Mouse (Mus musculus): ENCODE results near the gene Akap13. TPM values are rescaled to one million over a fixed set of nuclear protein-coding genes. Genes with fewer than 3 reads are reported as not detected.

The Akap13 gene
- polyA plus RNA-seq, 1 experiment from 2014 or later: 25.7 TPM

DNA sequence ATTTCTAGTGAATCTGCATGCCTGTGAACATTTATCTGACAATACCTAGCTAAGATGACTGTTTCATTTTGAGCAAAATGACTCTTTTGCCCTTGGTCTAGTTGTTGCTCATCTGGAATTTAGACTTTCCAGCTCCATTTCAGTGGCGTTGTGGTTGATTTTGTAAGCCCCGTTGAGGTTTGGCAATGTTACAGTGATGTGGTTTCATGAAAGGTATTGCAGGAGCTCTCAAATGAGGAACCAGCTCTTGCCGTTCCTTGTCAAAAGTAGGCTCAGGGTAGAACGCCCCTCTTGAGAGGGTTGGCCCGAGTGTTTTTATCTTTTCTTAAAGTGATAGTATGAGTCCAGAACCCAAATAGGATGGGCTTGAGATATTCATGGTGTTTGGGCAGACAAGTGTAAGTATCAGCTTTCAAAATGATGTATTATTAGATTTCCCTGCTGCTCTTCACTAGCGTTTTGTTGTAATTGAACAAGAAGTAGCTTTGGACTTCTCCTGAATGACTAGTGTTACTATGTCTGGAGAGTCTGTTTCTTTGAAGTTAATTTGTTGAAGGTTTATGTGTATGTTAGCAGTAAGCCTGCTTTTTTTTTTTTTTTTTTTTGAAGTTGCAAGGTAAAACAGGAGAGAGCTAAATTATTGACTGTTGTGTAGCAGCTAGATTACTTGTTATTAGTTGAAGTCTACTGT is 140.9 kb downstream of the Akap13 start:
- peak overlapping the region; percentile 73 for H3K27ac ChIP-seq (ENCODE audit: low read depth)
- H3K36me3 ChIP-seq (replicated peaks; ENCODE audit: insufficient read depth, low read length): no peaks in the 10 kb centered on the region; the same call in 1 of the 2 replicates
- WGBS (ENCODE audit: insufficient replicate concordance): 18% methylated on average over 6 of the region's 6 CpGs
- H3K9me3 ChIP-seq (ENCODE audit: low read length): no peaks in the 10 kb centered on the region
- TF ChIP-seq CTCF (IDR thresholded peaks at IDR 0.05; ENCODE audit: low read depth) (no peak), EP300 (IDR thresholded peaks at IDR 0.05; ENCODE audit: low read depth) (peak; percentile 50; the same call in 1 of the 2 replicates)
- H3K27me3 ChIP-seq (ENCODE audit: insufficient read depth, low read length): no peaks in the 10 kb centered on the region
- H3K4me2 ChIP-seq (ENCODE audit: low read depth, low read length): peak overlapping the region; percentile 30
- 0 out of 2 replicates have a peak overlapping the region, but pooled peaks have one; percentile 0 for H3K9ac ChIP-seq (replicated peaks)
- peak; percentile 71 for ATAC-seq
- peaks cover 20% of the 10 kb centered on the region for H3K4me1 ChIP-seq (ENCODE audit: insufficient read depth)
- peak overlapping the region; percentile 14 for H3K4me3 ChIP-seq (ENCODE audit: low read depth, low read length)
- peak; percentile 62 for DNase-seq

DNA sequence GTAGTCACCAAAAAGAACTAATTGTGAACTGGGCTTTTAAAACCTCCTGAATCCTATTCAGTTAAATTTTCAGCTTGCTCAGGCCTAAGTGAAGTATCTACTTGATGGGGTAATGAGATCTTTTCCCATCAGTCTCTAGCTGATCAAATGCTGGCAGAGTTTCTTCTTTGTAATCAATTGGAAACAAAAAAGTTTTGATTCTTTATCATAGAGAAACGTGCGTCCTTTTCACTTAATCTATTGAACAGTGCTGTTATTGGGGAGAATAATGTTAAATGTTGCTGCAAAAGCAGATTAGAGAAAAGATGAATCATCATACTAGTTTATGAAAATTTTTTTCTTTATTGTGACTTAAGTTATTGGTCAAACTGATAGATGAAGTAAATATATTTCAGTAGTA is 142.5 kb downstream of the Akap13 start:
- H3K9ac ChIP-seq (replicated peaks): no peak overlapping the region
- 51% methylated on average over 2 of the region's 2 CpGs for WGBS (ENCODE audit: insufficient replicate concordance)
- TF ChIP-seq EP300 (IDR thresholded peaks at IDR 0.05; ENCODE audit: low read depth) (peak; percentile 94), CTCF (IDR thresholded peaks at IDR 0.05; ENCODE audit: low read depth) (no peak)
- H3K4me3 ChIP-seq (ENCODE audit: low read depth, low read length): no peak overlapping the region
- ATAC-seq (peak; percentile 37; the same call in 1 of the 2 replicates), DNase-seq (no peak)
- no peaks in the 10 kb centered on the region for H3K27me3 ChIP-seq (ENCODE audit: insufficient read depth, low read length)
- no peak overlapping the region for H3K27ac ChIP-seq (ENCODE audit: low read depth)
- H3K4me1 ChIP-seq (ENCODE audit: insufficient read depth): peaks cover 20% of the 10 kb centered on the region
- peaks cover 4% of the 10 kb centered on the region for H3K36me3 ChIP-seq (replicated peaks; ENCODE audit: insufficient read depth, low read length)
- H3K4me2 ChIP-seq (ENCODE audit: low read depth, low read length): 0 out of 2 replicates have a peak overlapping the region, but pooled peaks have one; percentile 14
- no peaks in the 10 kb centered on the region for H3K9me3 ChIP-seq (ENCODE audit: low read length)

DNA sequence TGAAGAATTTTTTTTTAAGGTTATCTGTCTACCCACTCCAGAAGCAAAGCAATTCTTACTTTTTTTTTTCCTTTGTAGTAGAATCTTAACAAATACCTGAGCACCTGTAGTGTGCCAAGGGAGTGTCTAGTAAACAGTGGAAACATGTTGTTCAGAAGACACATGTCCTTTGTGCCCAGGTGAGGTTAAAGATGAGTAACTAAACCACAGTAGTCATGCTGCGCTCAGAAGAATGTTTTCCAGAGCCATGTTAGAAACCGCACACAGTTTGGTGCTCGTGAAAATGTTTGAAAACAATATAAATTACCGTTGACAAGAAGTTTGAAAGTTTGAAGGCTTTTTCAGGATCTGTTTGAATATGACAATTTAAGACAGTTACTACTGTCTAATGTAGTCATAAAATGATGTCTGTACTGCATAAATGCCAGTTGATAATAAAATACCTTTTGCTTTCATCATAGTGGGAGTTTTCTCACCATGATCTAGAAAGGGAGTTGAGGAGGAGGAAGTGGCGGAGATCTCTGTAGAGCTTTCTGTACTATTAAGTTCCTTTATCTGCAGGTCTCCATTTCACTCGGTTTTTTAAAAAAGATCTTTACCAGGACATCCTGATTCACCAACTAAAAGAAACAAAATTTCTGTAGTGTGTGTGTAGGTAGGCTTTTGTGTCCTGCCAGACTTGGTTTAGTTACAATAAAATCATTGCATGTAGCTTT is 145.2 kb downstream of the Akap13 start:
- H3K27ac ChIP-seq (ENCODE audit: low read depth): no peak overlapping the region
- 64% methylated on average over 6 of the region's 6 CpGs for WGBS (ENCODE audit: insufficient replicate concordance)

DNA sequence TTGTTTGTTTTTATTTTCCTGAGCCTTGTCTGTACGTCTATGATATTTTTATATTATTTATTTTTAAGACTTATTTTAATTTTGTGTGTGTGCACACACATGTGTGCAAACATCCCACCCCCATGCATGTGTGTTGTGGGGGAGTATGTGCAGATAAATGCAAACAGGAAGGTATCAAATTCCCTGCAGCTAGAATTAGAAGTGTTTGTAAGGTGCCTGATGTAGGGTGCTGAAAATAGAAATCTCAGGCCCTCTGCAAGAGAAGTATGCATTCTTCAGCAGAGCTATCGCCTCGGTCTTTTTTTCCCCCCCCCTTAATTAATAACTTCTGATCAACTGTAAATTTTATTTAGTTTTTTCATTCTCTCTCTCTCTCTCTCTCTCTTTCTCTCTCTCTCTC is 151.9 kb downstream of the Akap13 start:
- peaks cover 36% of the 10 kb centered on the region for H3K36me3 ChIP-seq (replicated peaks; ENCODE audit: insufficient read depth, low read length)
- 85% methylated on average over 3 of the region's 3 CpGs for whole genome bisulfite sequencing (ENCODE audit: insufficient replicate concordance)
- no peak for TF ChIP-seq CTCF (IDR thresholded peaks at IDR 0.05; ENCODE audit: low read depth)
- no peak for TF ChIP-seq EP300 (IDR thresholded peaks at IDR 0.05; ENCODE audit: low read depth)

More for the DNA sequence above, 145.2 kb downstream of the Akap13 start:
- H3K9ac ChIP-seq (replicated peaks): no peak overlapping the region
- DNase-seq (no peak), ATAC-seq (no peak)
- H3K9me3 ChIP-seq (ENCODE audit: low read length): no peaks in the 10 kb centered on the region
- H3K27me3 ChIP-seq (ENCODE audit: insufficient read depth, low read length): no peaks in the 10 kb centered on the region
- H3K4me3 ChIP-seq (ENCODE audit: low read depth, low read length): no peak overlapping the region
- H3K36me3 ChIP-seq (replicated peaks; ENCODE audit: insufficient read depth, low read length): peaks cover 13% of the 10 kb centered on the region
- H3K4me2 ChIP-seq (ENCODE audit: low read depth, low read length): no peak overlapping the region
- peaks cover 13% of the 10 kb centered on the region for H3K4me1 ChIP-seq (ENCODE audit: insufficient read depth)
- TF ChIP-seq EP300 (IDR thresholded peaks at IDR 0.05; ENCODE audit: low read depth) (no peak), CTCF (IDR thresholded peaks at IDR 0.05; ENCODE audit: low read depth) (no peak)

DNA sequence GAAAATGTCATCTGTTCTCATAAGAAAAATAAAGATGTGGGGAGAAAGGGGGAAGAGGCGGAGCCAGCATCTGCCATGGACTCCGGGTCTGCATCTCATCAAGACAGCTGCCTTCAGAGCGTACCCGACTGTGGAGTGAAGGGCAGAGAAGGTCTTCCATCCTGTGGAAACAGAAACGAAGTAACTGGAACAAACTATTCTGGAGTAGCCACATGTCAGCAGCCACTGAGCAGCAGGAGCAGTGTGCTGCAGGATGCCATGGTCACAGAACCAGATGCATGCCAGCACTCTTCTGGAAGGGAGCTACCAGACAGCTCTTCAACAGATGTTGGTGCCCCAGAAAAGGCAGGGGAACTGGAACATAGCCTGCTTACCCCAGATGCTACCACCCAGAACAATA is 153.4 kb downstream of the Akap13 start:
- Histone ChIP-seq H3K27me3 (ENCODE audit: insufficient read depth, low read length) (no peaks in the 10 kb centered on the region), H3K4me3 (ENCODE audit: low read depth, low read length) (no peak overlapping the region), H3K4me1 (ENCODE audit: insufficient read depth) (peaks cover 34% of the 10 kb centered on the region), H3K36me3 (replicated peaks; ENCODE audit: insufficient read depth, low read length) (peaks cover 28% of the 10 kb centered on the region), H3K27ac (ENCODE audit: low read depth) (peak overlapping the region; percentile 92), H3K9ac (replicated peaks) (peak overlapping the region; percentile 41; the same call in 1 of the 2 replicates), H3K9me3 (ENCODE audit: low read length) (no peaks in the 10 kb centered on the region), H3K4me2 (ENCODE audit: low read depth, low read length) (no peak overlapping the region)
- DNase-seq (no peak), ATAC-seq (no peak)
- WGBS (ENCODE audit: insufficient replicate concordance): 61% methylated on average over 5 of the region's 5 CpGs
- TF ChIP-seq EP300 (IDR thresholded peaks at IDR 0.05; ENCODE audit: low read depth): no peak
- TF ChIP-seq CTCF (IDR thresholded peaks at IDR 0.05; ENCODE audit: low read depth): no peak

More for the DNA sequence above, 151.9 kb downstream of the Akap13 start:
- Histone ChIP-seq H3K27me3 (ENCODE audit: insufficient read depth, low read length) (no peaks in the 10 kb centered on the region), H3K4me3 (ENCODE audit: low read depth, low read length) (no peak overlapping the region), H3K9ac (replicated peaks) (no peak overlapping the region), H3K9me3 (ENCODE audit: low read length) (no peaks in the 10 kb centered on the region), H3K4me2 (ENCODE audit: low read depth, low read length) (no peak overlapping the region), H3K4me1 (ENCODE audit: insufficient read depth) (peaks cover 34% of the 10 kb centered on the region), H3K27ac (ENCODE audit: low read depth) (no peak overlapping the region)
- ATAC-seq (no peak), DNase-seq (no peak)
